Mouse (Mus musculus): ENCODE results near the gene Mt1. TPM values are rescaled to one million over a fixed set of nuclear protein-coding genes. Genes with fewer than 3 reads are reported as not detected.

Mt1 gene
- polyA plus RNA-seq, 1 experiment from 2014 or later: 105 TPM

DNA sequence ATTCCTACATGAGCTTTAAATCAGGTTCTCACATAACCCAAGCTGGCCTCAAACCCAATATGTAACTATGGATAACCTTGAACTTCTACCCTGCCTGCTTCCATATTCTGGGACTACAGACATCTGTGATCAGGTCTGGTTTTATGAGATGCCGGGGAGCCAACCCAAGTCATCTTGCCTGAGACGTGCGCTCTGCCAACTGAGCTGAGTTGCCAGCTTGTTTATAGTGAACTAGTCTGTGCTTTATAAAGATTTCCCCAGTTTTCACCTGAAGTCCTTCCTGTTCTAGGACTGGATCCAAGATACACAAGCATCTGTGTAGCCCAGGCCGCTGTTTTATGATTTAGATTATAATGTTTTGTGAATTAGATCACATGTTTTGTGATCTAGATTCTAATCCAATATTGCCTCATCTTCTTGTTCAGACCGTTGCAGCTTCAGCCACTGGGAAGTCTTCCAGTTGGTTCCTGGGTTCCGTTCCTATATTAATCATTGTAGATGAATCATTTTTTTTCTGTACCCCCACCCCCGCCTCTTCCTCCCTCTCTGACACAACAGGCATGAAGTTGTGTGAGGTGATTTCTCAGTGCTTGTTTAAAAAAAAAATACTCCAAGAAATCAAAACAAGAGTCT lies 15.8 kb downstream of the Mt1 start:
- H3K27ac ChIP-seq: no peak overlapping the region
- H3K4me1 ChIP-seq: peaks cover 17% of the 10 kb centered on the region
- no peak overlapping the region for H3K4me3 ChIP-seq
- no peaks in the 10 kb centered on the region for H3K9me3 ChIP-seq (replicated peaks)
- DNase-seq (ENCODE audit: low spot score): no peak
- WGBS: 91% methylated on average over 7 of the region's 7 CpGs
- peaks cover 9% of the 10 kb centered on the region; the same call in 1 of the 2 replicates for H3K27me3 ChIP-seq (ENCODE audit: low read depth, poor library complexity, severe bottlenecking)
- no peaks in the 10 kb centered on the region for H3K36me3 ChIP-seq

DNA sequence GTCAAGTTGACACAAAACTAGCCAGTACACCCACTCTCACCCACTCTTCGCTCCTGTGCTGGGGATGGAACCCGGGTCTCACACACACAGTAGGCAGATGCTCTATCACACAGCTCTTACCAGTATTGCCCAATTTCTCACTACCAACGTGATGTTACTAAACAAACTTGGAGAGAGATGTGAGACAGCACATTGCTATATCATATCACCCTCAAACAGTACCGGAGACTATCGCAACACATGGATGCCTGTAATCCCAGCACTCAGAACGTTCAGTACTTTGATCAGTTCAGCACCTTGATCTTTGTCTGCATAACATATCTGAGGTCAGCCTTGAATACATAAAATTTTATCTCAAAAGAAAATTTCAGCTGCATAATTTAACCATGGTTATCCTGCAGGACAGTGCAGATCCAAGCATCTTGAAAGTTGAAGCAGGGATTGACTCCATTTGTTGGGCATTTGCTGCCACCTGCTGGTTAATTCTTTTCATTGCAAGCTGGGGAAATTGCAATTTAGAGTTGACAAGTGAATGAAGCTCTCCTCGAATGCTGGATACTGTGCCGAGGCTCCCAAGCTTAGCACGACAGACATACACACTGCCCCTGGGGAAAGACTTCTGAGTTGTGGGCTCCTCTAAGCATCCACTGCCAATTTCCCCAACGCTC lies 20.5 kb downstream of the Mt1 start:
- peak; percentile 73 for DNase-seq (ENCODE audit: low spot score)
- H3K27ac ChIP-seq: no peak overlapping the region
- WGBS: 45% methylated on average over 10 of the region's 10 CpGs
- no peaks in the 10 kb centered on the region for H3K4me1 ChIP-seq
- no peaks in the 10 kb centered on the region for H3K36me3 ChIP-seq
- no peaks in the 10 kb centered on the region for H3K9me3 ChIP-seq (replicated peaks)
- no peak overlapping the region for H3K4me3 ChIP-seq
- no peaks in the 10 kb centered on the region for H3K27me3 ChIP-seq (ENCODE audit: low read depth, poor library complexity, severe bottlenecking)

- no peak overlapping the region for H3K27ac ChIP-seq
- no peaks in the 10 kb centered on the region for H3K4me1 ChIP-seq
- no peak overlapping the region for H3K4me3 ChIP-seq
- 85% methylated on average over 3 of the region's 3 CpGs for WGBS
- no peaks in the 10 kb centered on the region for H3K9me3 ChIP-seq (replicated peaks)
- H3K27me3 ChIP-seq (ENCODE audit: low read depth, poor library complexity, severe bottlenecking): no peaks in the 10 kb centered on the region
- H3K36me3 ChIP-seq: no peaks in the 10 kb centered on the region
- DNase-seq (ENCODE audit: low spot score): no peak
These were observed 25.2 kb downstream of the Mt1 start for GRCm38 (mm10) chr8:94204043-94204442.

- no peaks in the 10 kb centered on the region for H3K4me1 ChIP-seq
- H3K27me3 ChIP-seq (ENCODE audit: low read depth, poor library complexity, severe bottlenecking): no peaks in the 10 kb centered on the region
- no peak overlapping the region for H3K4me3 ChIP-seq
- H3K36me3 ChIP-seq: no peaks in the 10 kb centered on the region
- no peaks in the 10 kb centered on the region for H3K9me3 ChIP-seq (replicated peaks)
- no peak overlapping the region for H3K27ac ChIP-seq
- DNase-seq (ENCODE audit: low spot score): peak; percentile 81
- 14% methylated on average over 5 of the region's 5 CpGs for WGBS
These were observed 26.9 kb downstream of the Mt1 start for GRCm38 (mm10) chr8:94205736-94206135.

- WGBS: 80% methylated on average over 8 of the region's 8 CpGs
These were observed 27.4 kb downstream of the Mt1 start for GRCm38 (mm10) chr8:94206256-94206655.

GRCm38 (mm10) chr8:94207491-94207890 lies 28.6 kb downstream of the Mt1 start:
- Histone ChIP-seq H3K9me3 (replicated peaks) (no peaks in the 10 kb centered on the region), H3K27me3 (ENCODE audit: low read depth, poor library complexity, severe bottlenecking) (no peaks in the 10 kb centered on the region), H3K36me3 (no peaks in the 10 kb centered on the region), H3K4me1 (no peaks in the 10 kb centered on the region), H3K27ac (no peak overlapping the region), H3K4me3 (no peak overlapping the region)
- no peak for DNase-seq (ENCODE audit: low spot score)
- 76% methylated on average over 2 of the region's 2 CpGs for WGBS

More at GRCm38 (mm10) chr8:94206256-94206655, 27.4 kb downstream of the Mt1 start:
- Histone ChIP-seq H3K4me3 (no peak overlapping the region), H3K9me3 (replicated peaks) (no peaks in the 10 kb centered on the region), H3K27me3 (ENCODE audit: low read depth, poor library complexity, severe bottlenecking) (no peaks in the 10 kb centered on the region), H3K36me3 (no peaks in the 10 kb centered on the region), H3K4me1 (no peaks in the 10 kb centered on the region), H3K27ac (no peak overlapping the region)
- DNase-seq (ENCODE audit: low spot score): no peak

DNA sequence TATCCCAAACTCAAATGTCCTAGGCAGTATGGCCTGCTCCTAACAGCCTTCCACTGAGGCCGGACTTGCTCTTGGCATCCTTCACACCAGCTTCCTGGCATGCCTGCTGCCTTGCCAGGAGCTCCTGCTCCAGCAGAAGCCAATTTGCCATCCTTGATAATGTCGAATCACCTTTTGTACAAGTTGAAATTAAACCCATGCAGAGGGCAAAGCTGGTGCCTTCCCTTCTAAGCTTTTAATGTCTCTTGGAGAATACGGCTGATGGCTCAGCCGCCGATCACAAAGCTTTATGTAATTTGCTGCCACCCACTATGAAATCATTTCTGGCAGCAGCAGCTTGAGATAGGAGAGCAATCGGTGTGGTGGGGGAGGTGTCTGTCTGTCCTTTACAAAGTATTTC lies 30.8 kb downstream of the Mt1 start:
- WGBS: 88% methylated on average over 6 of the region's 6 CpGs
- H3K9me3 ChIP-seq (replicated peaks): no peaks in the 10 kb centered on the region
- H3K36me3 ChIP-seq: no peaks in the 10 kb centered on the region
- H3K4me1 ChIP-seq: peaks cover 5% of the 10 kb centered on the region
- H3K4me3 ChIP-seq: no peak overlapping the region
- DNase-seq (ENCODE audit: low spot score): no peak
- H3K27me3 ChIP-seq (ENCODE audit: low read depth, poor library complexity, severe bottlenecking): no peaks in the 10 kb centered on the region
- H3K27ac ChIP-seq: no peak overlapping the region

DNA sequence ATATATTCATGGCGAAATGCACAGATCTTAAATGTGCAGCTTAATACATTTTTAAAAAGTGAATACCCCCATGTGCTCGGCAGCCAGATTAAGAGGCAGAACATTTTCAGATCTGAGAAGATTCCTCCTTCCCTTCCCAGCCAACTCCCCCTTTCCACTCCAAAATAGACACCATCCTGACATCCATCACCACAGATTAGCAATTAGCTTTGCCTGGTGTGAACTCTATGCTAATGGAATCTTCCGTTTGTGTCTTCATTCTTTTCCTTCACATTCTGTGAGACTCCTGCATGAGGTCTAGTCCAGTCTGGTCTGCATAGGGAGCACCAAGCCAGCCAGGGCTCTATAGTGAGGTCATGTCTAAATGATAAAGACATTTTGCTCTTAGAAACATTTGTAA lies 31.3 kb downstream of the Mt1 start:
- H3K27ac ChIP-seq: no peak overlapping the region
- H3K27me3 ChIP-seq (ENCODE audit: low read depth, poor library complexity, severe bottlenecking): no peaks in the 10 kb centered on the region
- H3K36me3 ChIP-seq: no peaks in the 10 kb centered on the region
- WGBS: 85% methylated on average over 3 of the region's 3 CpGs
- DNase-seq (ENCODE audit: low spot score): no peak
- peaks cover 10% of the 10 kb centered on the region for H3K4me1 ChIP-seq
- H3K9me3 ChIP-seq (replicated peaks): no peaks in the 10 kb centered on the region
- H3K4me3 ChIP-seq: no peak overlapping the region

DNA sequence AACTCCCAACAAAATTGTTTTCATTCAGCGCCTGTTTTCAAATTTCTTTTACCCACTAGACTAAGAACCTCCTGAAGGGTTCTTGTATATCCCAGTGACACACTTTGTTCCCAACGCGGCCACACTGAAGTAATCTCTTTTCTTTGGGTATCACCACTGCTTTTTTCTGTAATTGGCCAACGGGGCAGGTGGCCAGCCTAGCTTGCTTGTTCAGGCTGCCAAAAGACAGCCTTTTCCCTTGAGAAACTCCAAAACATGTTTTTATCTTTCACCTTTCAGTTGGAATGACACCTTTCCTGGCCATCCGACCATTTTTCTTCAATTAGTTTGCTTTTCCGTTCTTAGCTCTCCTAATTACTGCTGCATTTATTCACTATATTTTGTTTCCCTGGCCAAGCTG lies 34.9 kb downstream of the Mt1 start:
- H3K27me3 ChIP-seq (ENCODE audit: low read depth, poor library complexity, severe bottlenecking): no peaks in the 10 kb centered on the region
- no peak for DNase-seq (ENCODE audit: low spot score)
- no peak overlapping the region for H3K27ac ChIP-seq
- H3K4me3 ChIP-seq: peak overlapping the region; percentile 83
- H3K9me3 ChIP-seq (replicated peaks): no peaks in the 10 kb centered on the region
- WGBS: 73% methylated on average over 6 of the region's 6 CpGs
- no peaks in the 10 kb centered on the region for H3K36me3 ChIP-seq
- H3K4me1 ChIP-seq: peaks cover 24% of the 10 kb centered on the region

GRCm38 (mm10) chr8:94214252-94215173 lies 35.6 kb downstream of the Mt1 start, which contains the start of gene Nup93:
Nup93 (plus strand) TSS chr8:94214564.
- peak; percentile 100 for DNase-seq (ENCODE audit: low spot score)
- H3K4me3 ChIP-seq: peak within 1 kb of the TSS; percentile 83
- H3K4me1 ChIP-seq: peaks cover 24% of the 10 kb centered on the region
- H3K27ac ChIP-seq: peak within 1 kb of the TSS; percentile 85
- H3K9me3 ChIP-seq (replicated peaks): no peaks in the 10 kb centered on the region
- no peaks in the 10 kb centered on the region for H3K36me3 ChIP-seq
- under 1% methylated on average over 67 of the region's 68 CpGs for WGBS
- H3K27me3 ChIP-seq (ENCODE audit: low read depth, poor library complexity, severe bottlenecking): no peaks in the 10 kb centered on the region

DNA sequence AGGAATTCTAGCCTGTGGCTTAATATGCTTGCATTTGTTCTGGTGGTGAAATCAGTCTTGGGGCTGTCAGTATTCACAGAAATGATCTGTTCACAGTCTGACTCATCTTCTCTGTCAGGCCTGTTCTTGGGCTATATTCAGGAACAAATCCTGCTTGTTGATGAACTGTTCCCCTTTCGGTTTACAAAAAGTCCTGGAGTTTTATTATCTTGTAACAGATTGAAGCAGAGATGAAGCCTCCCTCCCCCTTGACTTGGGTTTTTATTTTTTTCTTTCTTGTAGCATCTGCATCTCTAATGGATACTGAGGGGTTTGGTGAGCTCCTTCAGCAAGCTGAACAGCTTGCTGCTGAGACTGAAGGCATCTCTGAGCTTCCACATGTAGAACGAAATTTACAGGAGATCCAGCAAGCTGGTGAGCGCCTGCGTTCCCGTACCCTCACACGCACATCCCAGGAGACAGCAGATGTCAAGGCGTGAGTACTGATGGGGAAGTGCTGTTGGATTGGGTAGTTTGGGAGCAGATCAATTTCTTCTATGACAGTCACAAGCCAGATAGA lies 48.6 kb downstream of the Mt1 start:
- Histone ChIP-seq H3K4me1 (no peaks in the 10 kb centered on the region), H3K4me3 (no peak overlapping the region), H3K36me3 (peaks cover 51% of the 10 kb centered on the region), H3K27me3 (ENCODE audit: low read depth, poor library complexity, severe bottlenecking) (no peaks in the 10 kb centered on the region), H3K27ac (no peak overlapping the region), H3K9me3 (replicated peaks) (no peaks in the 10 kb centered on the region)
- no peak for DNase-seq (ENCODE audit: low spot score)
- WGBS: 89% methylated on average over 7 of the region's 7 CpGs
